Mouse (Mus musculus): ENCODE data around the gene Uncx. TPM values are rescaled to one million over a fixed set of nuclear protein-coding genes. Genes with fewer than 3 reads are reported as not detected.

Uncx gene
- polyA plus RNA-seq, 1 experiment: 1.1 TPM

- Histone ChIP-seq H3K27me3 (replicated peaks; ENCODE audit: control insufficient read depth, insufficient read depth, low read length) (peaks cover 4% of the 10 kb centered on the region), H3K27ac (ENCODE audit: insufficient read depth, low read depth, low read length) (no peak overlapping the region), H3K4me1 (ENCODE audit: control insufficient read depth, insufficient read depth, low read length) (no peaks in the 10 kb centered on the region), H3K4me3 (ENCODE audit: insufficient read depth, low read depth, low read length) (no peak overlapping the region), H3K36me3 (ENCODE audit: control insufficient read depth, insufficient read depth, low read length) (no peaks in the 10 kb centered on the region)
- DNase-seq: no peak
- no peak for TF ChIP-seq POLR2A (IDR thresholded peaks at IDR 0.05; ENCODE audit: low read depth, low read length)
- TF ChIP-seq CTCF (conservative IDR thresholded peaks at IDR 0.05; ENCODE audit: insufficient read depth, insufficient read length, low read depth, low read length): no peak
- WGBS: 3% methylated on average over 34 of the region's 34 CpGs
Measured at GRCm38 (mm10) chr5:139535386-139535919, 7.8 kb upstream of the Uncx start.

DNA sequence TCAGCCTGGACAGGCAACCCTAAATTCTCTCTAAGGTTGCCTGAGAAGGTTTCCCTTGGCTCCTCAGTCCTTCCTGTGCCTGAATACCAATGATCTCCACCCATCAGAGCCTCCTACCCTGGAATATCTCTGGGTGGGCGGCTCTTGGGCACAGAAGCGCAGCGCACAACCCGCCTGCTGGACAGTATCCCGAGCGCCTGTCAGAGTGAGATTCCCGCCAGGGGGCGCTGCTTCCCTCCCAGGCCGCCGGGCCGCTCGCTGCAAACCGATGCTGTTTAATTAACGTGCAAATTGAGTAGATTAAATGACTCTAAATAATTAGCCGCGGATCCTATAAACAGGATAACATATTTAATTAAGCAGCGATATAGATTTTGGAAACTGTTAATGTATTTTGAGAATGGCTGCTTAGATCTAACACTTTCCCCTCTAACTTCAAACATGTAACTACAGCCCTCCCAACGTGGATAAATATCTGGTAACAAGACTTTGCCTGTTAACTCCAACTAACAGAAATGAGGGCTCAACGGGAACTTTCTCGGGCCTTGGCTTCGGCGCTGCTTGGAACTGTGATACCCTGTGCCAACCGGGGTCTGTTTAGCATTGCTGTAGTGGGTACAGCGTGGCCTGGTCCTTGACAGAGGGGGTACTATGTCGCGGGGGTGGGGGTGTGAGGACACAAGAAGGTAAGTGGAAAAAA is 6.9 kb upstream of the Uncx start:
- Histone ChIP-seq H3K4me3 (ENCODE audit: insufficient read depth, low read depth, low read length) (no peak overlapping the region), H3K36me3 (ENCODE audit: control insufficient read depth, insufficient read depth, low read length) (no peaks in the 10 kb centered on the region), H3K27me3 (replicated peaks; ENCODE audit: control insufficient read depth, insufficient read depth, low read length) (peaks cover 4% of the 10 kb centered on the region), H3K27ac (ENCODE audit: insufficient read depth, low read depth, low read length) (no peak overlapping the region), H3K4me1 (ENCODE audit: control insufficient read depth, insufficient read depth, low read length) (no peaks in the 10 kb centered on the region)
- TF ChIP-seq POLR2A (IDR thresholded peaks at IDR 0.05; ENCODE audit: low read depth, low read length) (no peak), CTCF (conservative IDR thresholded peaks at IDR 0.05; ENCODE audit: insufficient read depth, insufficient read length, low read depth, low read length) (peak; percentile 73)
- DNase-seq: peak; percentile 70
- WGBS: 5% methylated on average over 26 of the region's 26 CpGs

DNA sequence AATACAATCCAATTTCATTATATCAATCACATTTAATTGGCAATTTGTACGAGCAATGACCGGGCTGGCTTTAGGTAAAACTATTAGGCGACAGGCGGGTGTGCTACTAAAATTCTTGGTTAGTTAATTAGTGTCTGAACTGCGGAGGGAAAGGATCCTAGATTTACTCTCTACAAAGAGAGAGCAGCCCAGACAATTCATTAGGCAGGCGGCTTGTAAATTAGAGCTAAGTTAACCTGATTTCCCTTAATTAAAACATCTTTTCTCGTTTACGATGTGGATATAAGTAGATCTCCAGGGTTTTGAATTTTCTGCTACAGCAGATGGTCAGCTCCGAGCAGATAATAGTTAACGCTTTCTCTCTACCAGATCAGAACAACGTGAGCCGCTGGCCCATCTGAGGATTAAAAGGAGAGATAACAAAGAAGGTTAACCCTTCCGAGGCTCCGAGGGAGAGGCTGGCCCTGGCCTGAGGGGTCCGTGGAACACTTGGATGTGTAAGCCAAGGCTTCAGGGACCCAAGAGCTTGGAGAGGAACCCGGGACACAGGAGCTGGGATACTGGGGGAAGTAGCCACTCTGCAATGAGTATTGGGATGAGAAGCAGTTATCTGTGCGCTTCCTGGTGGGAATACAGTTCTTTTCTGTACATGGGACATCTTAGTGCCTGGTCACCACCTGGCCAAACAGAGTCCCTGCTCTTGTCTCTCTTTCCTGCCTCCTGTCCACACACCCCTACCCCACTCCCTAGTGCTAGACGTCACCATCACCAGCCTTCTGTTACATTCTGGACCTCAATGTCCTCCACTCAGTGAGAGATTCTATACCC is 6.2 kb upstream of the Uncx start:
- 26% methylated on average over 18 of the region's 18 CpGs for WGBS
- Histone ChIP-seq H3K36me3 (ENCODE audit: control insufficient read depth, insufficient read depth, low read length) (no peaks in the 10 kb centered on the region), H3K27ac (ENCODE audit: insufficient read depth, low read depth, low read length) (no peak overlapping the region), H3K4me3 (ENCODE audit: insufficient read depth, low read depth, low read length) (no peak overlapping the region), H3K27me3 (replicated peaks; ENCODE audit: control insufficient read depth, insufficient read depth, low read length) (peaks cover 5% of the 10 kb centered on the region), H3K4me1 (ENCODE audit: control insufficient read depth, insufficient read depth, low read length) (no peaks in the 10 kb centered on the region)
- TF ChIP-seq POLR2A (IDR thresholded peaks at IDR 0.05; ENCODE audit: low read depth, low read length) (no peak), CTCF (conservative IDR thresholded peaks at IDR 0.05; ENCODE audit: insufficient read depth, insufficient read length, low read depth, low read length) (no peak)
- DNase-seq: no peak

GRCm38 (mm10) chr5:139537739-139538135 is 5.6 kb upstream of the Uncx start:
- Histone ChIP-seq H3K27ac (ENCODE audit: insufficient read depth, low read depth, low read length) (no peak overlapping the region), H3K27me3 (replicated peaks; ENCODE audit: control insufficient read depth, insufficient read depth, low read length) (peaks cover 5% of the 10 kb centered on the region), H3K36me3 (ENCODE audit: control insufficient read depth, insufficient read depth, low read length) (no peaks in the 10 kb centered on the region), H3K4me3 (ENCODE audit: insufficient read depth, low read depth, low read length) (no peak overlapping the region), H3K4me1 (ENCODE audit: control insufficient read depth, insufficient read depth, low read length) (no peaks in the 10 kb centered on the region)
- no peak for DNase-seq
- TF ChIP-seq CTCF (conservative IDR thresholded peaks at IDR 0.05; ENCODE audit: insufficient read depth, insufficient read length, low read depth, low read length): no peak
- 45% methylated on average over 3 of the region's 3 CpGs for WGBS

- no peak for DNase-seq
- Histone ChIP-seq H3K27ac (ENCODE audit: insufficient read depth, low read depth, low read length) (no peak overlapping the region), H3K4me3 (ENCODE audit: insufficient read depth, low read depth, low read length) (no peak overlapping the region), H3K36me3 (ENCODE audit: control insufficient read depth, insufficient read depth, low read length) (no peaks in the 10 kb centered on the region), H3K4me1 (ENCODE audit: control insufficient read depth, insufficient read depth, low read length) (no peaks in the 10 kb centered on the region), H3K27me3 (replicated peaks; ENCODE audit: control insufficient read depth, insufficient read depth, low read length) (peaks cover 15% of the 10 kb centered on the region)
- TF ChIP-seq POLR2A (IDR thresholded peaks at IDR 0.05; ENCODE audit: low read depth, low read length) (no peak), CTCF (conservative IDR thresholded peaks at IDR 0.05; ENCODE audit: insufficient read depth, insufficient read length, low read depth, low read length) (no peak)
- 12% methylated on average over 44 of the region's 44 CpGs for WGBS
Measured at GRCm38 (mm10) chr5:139541151-139542042, 1.9 kb upstream of the Uncx start.

- no peak overlapping the region for H3K27ac ChIP-seq (ENCODE audit: insufficient read depth, low read depth, low read length)
- WGBS: 22% methylated on average over 1 of the region's 1 CpGs
- TF ChIP-seq CTCF (conservative IDR thresholded peaks at IDR 0.05; ENCODE audit: insufficient read depth, insufficient read length, low read depth, low read length): no peak
- no peak for TF ChIP-seq POLR2A (IDR thresholded peaks at IDR 0.05; ENCODE audit: low read depth, low read length)
- no peak overlapping the region for H3K4me3 ChIP-seq (ENCODE audit: insufficient read depth, low read depth, low read length)
- H3K27me3 ChIP-seq (replicated peaks; ENCODE audit: control insufficient read depth, insufficient read depth, low read length): peaks cover 16% of the 10 kb centered on the region
- no peak for DNase-seq
- no peaks in the 10 kb centered on the region for H3K36me3 ChIP-seq (ENCODE audit: control insufficient read depth, insufficient read depth, low read length)
- H3K4me1 ChIP-seq (ENCODE audit: control insufficient read depth, insufficient read depth, low read length): no peaks in the 10 kb centered on the region
Measured at GRCm38 (mm10) chr5:139542043-139542365, 1.3 kb upstream of the Uncx start.

Measured in kidney, adult 2 months (tissue).